14 mouse cellular contexts compared by ENCODE assay signal in the genomic region with DNA sequence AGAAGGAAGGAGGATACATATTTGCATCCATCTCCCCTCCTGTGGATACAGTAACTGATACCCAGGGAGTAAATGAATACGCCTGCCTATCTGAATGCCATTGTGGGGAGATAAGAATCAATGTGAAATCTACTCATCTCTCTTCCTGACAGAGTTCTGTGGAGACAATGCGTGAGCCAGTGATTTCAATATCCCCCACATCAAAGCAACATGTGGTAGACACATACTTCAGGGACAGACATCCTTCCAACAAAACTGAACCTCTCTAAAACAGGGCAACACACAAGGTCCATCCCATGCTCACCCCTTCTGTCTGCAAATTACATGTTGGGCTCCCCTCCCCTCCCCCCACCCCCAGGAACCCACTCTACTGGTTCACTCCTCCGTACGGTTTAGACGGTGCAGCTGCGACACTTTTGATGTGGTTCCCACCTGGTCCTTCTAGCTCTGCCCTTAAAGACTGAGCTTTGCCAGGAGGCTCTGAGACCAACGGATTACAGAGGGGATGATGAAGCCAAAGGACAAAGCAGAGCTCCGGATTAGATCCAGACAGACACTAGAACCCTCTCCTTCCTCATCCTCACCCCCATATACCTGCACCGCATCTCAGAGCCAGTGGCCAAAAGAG. TPM values are rescaled to one million over a fixed set of nuclear protein-coding genes. Genes with fewer than 3 reads are reported as not detected.
DNase-seq lines count a peak whose midpoint lies in the region; ATAC-seq lines count a peak whose summit lies in the region.
"Had no signal": no experiment of that assay in that cellular context is flagged by ENCODE, and none has a peak within 500 bp of the region (broad histone marks: within the 10 kb centered on the region; RNA-seq: fewer than 3 reads in every experiment).

No protein-coding gene starts in this region.

- H3K4me3 ChIP-seq in heart, embryonic 15.5 days: no peak overlapping the region
- H3K4me3 ChIP-seq in heart, embryonic 12.5 days: no peak overlapping the region
- peak overlapping the region; percentile 23 for H3K4me3 ChIP-seq in forebrain, embryonic 13.5 days
- H3K4me3 ChIP-seq in limb, embryonic 13.5 days: no peak overlapping the region
- H3K4me3 ChIP-seq in intestine, embryonic 16.5 days (ENCODE audit: low read length): no peak overlapping the region
- H3K4me3 ChIP-seq: limb, embryonic 15.5 days had no signal

- peak overlapping the region; percentile 23; the same call in 1 of the 2 replicates for H3K4me2 ChIP-seq in heart, embryonic 15.5 days
- no peak overlapping the region for H3K4me2 ChIP-seq in heart, embryonic 12.5 days
- H3K4me2 ChIP-seq in forebrain, embryonic 13.5 days: peak overlapping the region; percentile 56
- H3K4me2 ChIP-seq in limb, embryonic 13.5 days (replicated peaks): peak overlapping the region; percentile 27; the same call in 1 of the 2 replicates
- H3K4me2 ChIP-seq in intestine, embryonic 16.5 days (ENCODE audit: low read depth, low read length): no peak overlapping the region
- H3K4me2 ChIP-seq: limb, embryonic 15.5 days had no signal

- no peak overlapping the region for H3K9ac ChIP-seq in heart, embryonic 15.5 days
- no peak overlapping the region for H3K9ac ChIP-seq in heart, embryonic 12.5 days
- H3K9ac ChIP-seq in forebrain, embryonic 13.5 days: peak overlapping the region; percentile 56
- no peak overlapping the region for H3K9ac ChIP-seq in limb, embryonic 13.5 days
- H3K9ac ChIP-seq in intestine, embryonic 16.5 days (ENCODE audit: low read depth, low read length): no peak overlapping the region
- H3K9ac ChIP-seq: limb, embryonic 15.5 days had no signal

- 70% methylated on average over 9 of the region's 9 CpGs for WGBS in heart, embryonic 15.5 days
- WGBS in heart, embryonic 12.5 days: 82% methylated on average over 9 of the region's 9 CpGs
- 31% methylated on average over 9 of the region's 9 CpGs for WGBS in forebrain, embryonic 13.5 days
- 66% methylated on average over 9 of the region's 9 CpGs for WGBS in limb, embryonic 13.5 days
- 67% methylated on average over 9 of the region's 9 CpGs for WGBS in intestine, embryonic 16.5 days

- peak; percentile 37 to 66 for DNase-seq in thymus, adult 18-20 months
- no peak for DNase-seq in adrenal gland, adult 8-10 months
- DNase-seq: adrenal gland, postnatal 36 days; cerebellum, adult 9-10 months; kidney, postnatal 25 days; lung, postnatal 4 days had no signal

- peak overlapping the region; percentile 63; the same call in 1 of the 2 replicates for H3K27ac ChIP-seq in heart, embryonic 15.5 days
- H3K27ac ChIP-seq in heart, embryonic 12.5 days (ENCODE audit: poor library complexity, severe bottlenecking): no peak overlapping the region
- H3K27ac ChIP-seq in forebrain, embryonic 13.5 days: peak overlapping the region; percentile 94
- H3K27ac ChIP-seq in limb, embryonic 13.5 days: peak overlapping the region; percentile 10; the same call in 1 of the 2 replicates
- no peak overlapping the region for H3K27ac ChIP-seq in intestine, embryonic 16.5 days (ENCODE audit: low read length)

- H3K4me1 ChIP-seq in heart, embryonic 15.5 days (replicated peaks): peaks cover 26% of the 10 kb centered on the region
- H3K4me1 ChIP-seq in heart, embryonic 12.5 days (replicated peaks): peaks cover 39% of the 10 kb centered on the region
- peaks cover 87% of the 10 kb centered on the region for H3K4me1 ChIP-seq in forebrain, embryonic 13.5 days
- H3K4me1 ChIP-seq in limb, embryonic 13.5 days: peaks cover 55% of the 10 kb centered on the region
- H3K4me1 ChIP-seq in intestine, embryonic 16.5 days (ENCODE audit: control insufficient read depth, insufficient read depth, low read length): peaks cover 24% of the 10 kb centered on the region

- no peak for ATAC-seq in heart, embryonic 15.5 days (replicated peaks; ENCODE audit: insufficient number of reproducible peaks, insufficient read depth, low FRiP score, low read depth)
- no peak for ATAC-seq in heart, embryonic 12.5 days (ENCODE audit: insufficient number of reproducible peaks, low FRiP score)
- ATAC-seq in forebrain, embryonic 13.5 days: no peak
- ATAC-seq in limb, embryonic 13.5 days (ENCODE audit: low FRiP score, low read depth): no peak
- no peak for ATAC-seq in erythroid progenitor cell, adult 5-6 weeks (replicated peaks; ENCODE audit: low FRiP score, poor library complexity, severe bottlenecking)
- ATAC-seq in intestine, embryonic 16.5 days: no peak

- no peaks in the 10 kb centered on the region for H3K9me3 ChIP-seq in heart, embryonic 15.5 days (replicated peaks)
- H3K9me3 ChIP-seq in heart, embryonic 12.5 days (replicated peaks): no peaks in the 10 kb centered on the region
- no peaks in the 10 kb centered on the region for H3K9me3 ChIP-seq in forebrain, embryonic 13.5 days (replicated peaks)
- H3K9me3 ChIP-seq in limb, embryonic 13.5 days: no peaks in the 10 kb centered on the region
- H3K9me3 ChIP-seq in intestine, embryonic 16.5 days (ENCODE audit: control insufficient read depth, low read length): no peaks in the 10 kb centered on the region
- H3K9me3 ChIP-seq: limb, embryonic 15.5 days had no signal

- H3K27me3 ChIP-seq in heart, embryonic 15.5 days: no peaks in the 10 kb centered on the region
- H3K27me3 ChIP-seq in heart, embryonic 12.5 days (replicated peaks): no peaks in the 10 kb centered on the region
- no peaks in the 10 kb centered on the region for H3K27me3 ChIP-seq in forebrain, embryonic 13.5 days
- no peaks in the 10 kb centered on the region for H3K27me3 ChIP-seq in limb, embryonic 13.5 days
- H3K27me3 ChIP-seq in intestine, embryonic 16.5 days (replicated peaks; ENCODE audit: control insufficient read depth, insufficient read depth, low read length): no peaks in the 10 kb centered on the region
- H3K27me3 ChIP-seq: limb, embryonic 15.5 days had no signal

- H3K36me3 ChIP-seq in heart, embryonic 15.5 days: peaks cover 4% of the 10 kb centered on the region; the same call in 1 of the 2 replicates
- peaks cover 10% of the 10 kb centered on the region for H3K36me3 ChIP-seq in heart, embryonic 12.5 days
- H3K36me3 ChIP-seq in forebrain, embryonic 13.5 days (ENCODE audit: poor library complexity, severe bottlenecking): peaks cover 46% of the 10 kb centered on the region
- H3K36me3 ChIP-seq in limb, embryonic 13.5 days: peaks cover 31% of the 10 kb centered on the region
- no peaks in the 10 kb centered on the region for H3K36me3 ChIP-seq in intestine, embryonic 16.5 days (ENCODE audit: control insufficient read depth, insufficient read depth, low read length)

RNA-seq across cellular contexts. Expression of a gene that starts 12.8 kb away (rescaled TPM):
- polyA plus RNA-seq in heart, embryonic 15.5 days (2015; fragmentation: Nextera tagmentation; extraction: Ambion mirVana): 6.7 and 8.5 TPM in 2 replicates
- 13.5 and 14.4 TPM in 2 replicates for polyA plus RNA-seq in heart, embryonic 12.5 days (2016; fragmentation: Nextera tagmentation; extraction: Ambion mirVana)
- 55.0 and 55.4 TPM in 2 replicates for polyA plus RNA-seq in forebrain, embryonic 13.5 days (2015; fragmentation: Nextera tagmentation; extraction: Ambion mirVana)
- 20.7 and 20.8 TPM in 2 replicates for polyA plus RNA-seq in limb, embryonic 13.5 days (2015; fragmentation: Nextera tagmentation; extraction: Ambion mirVana)
- total RNA-seq in erythroid progenitor cell, adult 5-6 weeks (2015; ENCODE audit: low replicate concordance): 0.84 and 1.1 TPM in 2 replicates
- total RNA-seq in erythroid progenitor cell, adult 5-6 weeks (2017; ENCODE audit: low replicate concordance): 0.13 and 0.83 TPM in 2 replicates
- total RNA-seq in adrenal gland, adult 8-10 months (2022): 1 to 10 TPM; 4.8 to 7.7 (median 5.1) TPM
- 6.1 and 6.8 TPM in 2 replicates for polyA plus RNA-seq in intestine, embryonic 16.5 days (2015; fragmentation: Nextera tagmentation; extraction: Ambion mirVana)

RNA-seq across cellular contexts. Expression of a gene that starts 41.9 kb away (rescaled TPM):
- polyA plus RNA-seq in heart, embryonic 15.5 days (2015; fragmentation: Nextera tagmentation; extraction: Ambion mirVana): not detected in 2 replicates
- not detected in 2 replicates for polyA plus RNA-seq in heart, embryonic 12.5 days (2016; fragmentation: Nextera tagmentation; extraction: Ambion mirVana)
- 7.3 and 7.8 TPM in 2 replicates for polyA plus RNA-seq in forebrain, embryonic 13.5 days (2015; fragmentation: Nextera tagmentation; extraction: Ambion mirVana)
- polyA plus RNA-seq in limb, embryonic 13.5 days (2015; fragmentation: Nextera tagmentation; extraction: Ambion mirVana): not detected in 2 replicates
- total RNA-seq in erythroid progenitor cell, adult 5-6 weeks (2015; ENCODE audit: low replicate concordance): not detected in 2 replicates
- not detected in 2 replicates for total RNA-seq in erythroid progenitor cell, adult 5-6 weeks (2017; ENCODE audit: low replicate concordance)
- total RNA-seq in adrenal gland, adult 8-10 months (2022): not detected
- polyA plus RNA-seq in intestine, embryonic 16.5 days (2015; fragmentation: Nextera tagmentation; extraction: Ambion mirVana): 0.09 TPM in 1 of 2 replicates, not detected in the other
- total RNA-seq: adrenal gland, postnatal 36 days had no signal
- polyA plus RNA-seq: heart, embryonic 14.5 days had no signal

Comparison
In these comparisons a context has a peak if more than half of its experiments do, and no peak if none do; other contexts are left out.
1. H3K27ac ChIP-seq: peak in heart, embryonic 15.5 days (single experiment), forebrain, embryonic 13.5 days (single experiment) and limb, embryonic 13.5 days (single experiment); none in heart, embryonic 12.5 days (single experiment) and intestine, embryonic 16.5 days (single experiment).
2. H3K4me2 ChIP-seq: peak in heart, embryonic 15.5 days (single experiment), forebrain, embryonic 13.5 days (single experiment) and limb, embryonic 13.5 days (single experiment); none in heart, embryonic 12.5 days (single experiment) and intestine, embryonic 16.5 days (single experiment).